ENCODE assay signal across 8 mouse cellular contexts in genomic region chr19:53902739-53903487, GRCm38 (mm10). TPM values are rescaled to one million over a fixed set of nuclear protein-coding genes. Genes with fewer than 3 reads are reported as not detected.
DNase-seq lines count a peak whose midpoint lies in the region; ATAC-seq and TF ChIP-seq lines count a peak whose summit lies in the region.

No protein-coding gene starts in this region.

- H3K4me3 ChIP-seq in G1E (ENCODE audit: low read depth, low read length): peak overlapping the region; percentile 98
- H3K4me3 ChIP-seq in forebrain, postnatal 0 days (ENCODE audit: low read depth, low read length): peak overlapping the region; percentile 94
- peak overlapping the region; percentile 98 for H3K4me3 ChIP-seq in lung, embryonic 16.5 days (ENCODE audit: low read length)

- peak overlapping the region; percentile 84 for H3K9ac ChIP-seq in forebrain, postnatal 0 days
- peak overlapping the region; percentile 95 for H3K9ac ChIP-seq in lung, embryonic 16.5 days (ENCODE audit: low read length)

- peaks cover 10% of the 10 kb centered on the region for H3K36me3 ChIP-seq in G1E (replicated peaks)
- H3K36me3 ChIP-seq in forebrain, postnatal 0 days (ENCODE audit: insufficient read depth): no peaks in the 10 kb centered on the region
- no peaks in the 10 kb centered on the region for H3K36me3 ChIP-seq in lung, embryonic 16.5 days (ENCODE audit: control insufficient read depth, insufficient read depth, low read length)

- DNase-seq in G1E (ENCODE audit: low spot score): peak; percentile 97
- peak; percentile 94 to 97 for DNase-seq in cerebellum, adult 18-20 months
- DNase-seq in forebrain, postnatal 0 days: peak; percentile 99
- peak; percentile 80 for DNase-seq in layer of hippocampus, adult 9-10 months (ENCODE audit: low spot score)
- DNase-seq in ovary, postnatal 10 days (ENCODE audit: low spot score): peak; percentile 87
- peak; percentile 95 to 97 for DNase-seq in thymus, postnatal 10 days (ENCODE audit: low spot score in 2 of 2)

- H3K27ac ChIP-seq in forebrain, postnatal 0 days (ENCODE audit: low read depth, low read length): peak overlapping the region; percentile 91
- peak overlapping the region; percentile 95 for H3K27ac ChIP-seq in lung, embryonic 16.5 days (ENCODE audit: low read length)

- peaks cover 53% of the 10 kb centered on the region for H3K4me1 ChIP-seq in G1E (ENCODE audit: insufficient read depth, low read depth, low read length)
- H3K4me1 ChIP-seq in forebrain, postnatal 0 days (ENCODE audit: insufficient read depth): peaks cover 15% of the 10 kb centered on the region
- H3K4me1 ChIP-seq in lung, embryonic 16.5 days (replicated peaks; ENCODE audit: control insufficient read depth, insufficient read depth, low read length): peaks cover 19% of the 10 kb centered on the region

- peak overlapping the region; percentile 81 for H3K4me2 ChIP-seq in forebrain, postnatal 0 days (ENCODE audit: low read depth)
- H3K4me2 ChIP-seq in lung, embryonic 16.5 days (ENCODE audit: low read depth, low read length): peak overlapping the region; percentile 77

- ATAC-seq in G1E (ENCODE audit: extremely low read depth, insufficient number of reproducible peaks, low FRiP score, poor library complexity, severe bottlenecking): peak; percentile 90
- ATAC-seq in forebrain, postnatal 0 days: peak; percentile 98
- peak; percentile 86 to 89 for ATAC-seq in hematopoietic stem cell, adult 5-6 weeks (replicated peaks in 1 of 2; ENCODE audit: insufficient read depth in 1 of 2, low FRiP score in 2 of 2, low TSS enrichment in 1 of 2, low read depth in 1 of 2, poor library complexity in 2 of 2, severe bottlenecking in 2 of 2)
- peak; percentile 98 for ATAC-seq in lung, embryonic 16.5 days (ENCODE audit: low read depth)

- H3K9me3 ChIP-seq in G1E (replicated peaks): no peaks in the 10 kb centered on the region
- no peaks in the 10 kb centered on the region for H3K9me3 ChIP-seq in forebrain, postnatal 0 days (ENCODE audit: low read length)
- no peaks in the 10 kb centered on the region for H3K9me3 ChIP-seq in lung, embryonic 16.5 days (ENCODE audit: control insufficient read depth, low read length)

- 1% methylated on average over 59 of the region's 61 CpGs for WGBS in forebrain, postnatal 0 days
- WGBS in lung, embryonic 16.5 days: under 1% methylated on average over 61 of the region's 61 CpGs

- no peaks in the 10 kb centered on the region for H3K27me3 ChIP-seq in G1E (ENCODE audit: insufficient read depth, low read length)
- no peaks in the 10 kb centered on the region for H3K27me3 ChIP-seq in forebrain, postnatal 0 days (ENCODE audit: insufficient read depth, low read length)
- H3K27me3 ChIP-seq in lung, embryonic 16.5 days (ENCODE audit: control insufficient read depth, insufficient read depth, low read depth, low read length): no peaks in the 10 kb centered on the region

- no peak for TF ChIP-seq CTCF in G1E (IDR thresholded peaks at IDR 0.05; ENCODE audit: low read depth, low read length)
- no peak for TF ChIP-seq CTCF in forebrain, postnatal 0 days (IDR thresholded peaks at IDR 0.05; ENCODE audit: low read depth)

RNA-seq across cellular contexts. Expression of gene Pdcd4, which starts 10.9 kb away (rescaled TPM):
- total RNA-seq in G1E (2014; fragmentation: Nextera tagmentation) (216 and 255 TPM in 2 replicates), G1E (2017) (176 and 270 TPM in 2 replicates)
- 71.6 and 93.3 TPM in 2 replicates for polyA plus RNA-seq in G1E (2012)
- 24.4 and 32.3 TPM in 2 replicates for total RNA-seq in forebrain, postnatal 0 days (2014; rRNA removed)
- 55.1 and 82.7 TPM in 2 replicates for polyA plus RNA-seq in forebrain, postnatal 0 days (2015; fragmentation: Nextera tagmentation; extraction: Ambion mirVana)
- 182 and 234 TPM in 2 replicates for total RNA-seq in hematopoietic stem cell, adult 5-6 weeks (2017)
- polyA plus RNA-seq in lung, embryonic 16.5 days (2015; fragmentation: Nextera tagmentation; extraction: Ambion mirVana): 99.3 and 112 TPM in 2 replicates

RNA-seq across cellular contexts. Expression of gene Shoc2, which starts 41.2 kb away (rescaled TPM):
- 127 and 130 TPM in 2 replicates for total RNA-seq in G1E (2014; fragmentation: Nextera tagmentation)
- 123 and 124 TPM in 2 replicates for total RNA-seq in G1E (2017)
- polyA plus RNA-seq in G1E (2012): 3.2 and 4.3 TPM in 2 replicates
- 83.3 and 101 TPM in 2 replicates for total RNA-seq in forebrain, postnatal 0 days (2014; rRNA removed)
- 38.6 and 49.6 TPM in 2 replicates for polyA plus RNA-seq in forebrain, postnatal 0 days (2015; fragmentation: Nextera tagmentation; extraction: Ambion mirVana)
- total RNA-seq in hematopoietic stem cell, adult 5-6 weeks (2017): 61.1 and 63.8 TPM in 2 replicates
- 45.8 and 49.5 TPM in 2 replicates for polyA plus RNA-seq in lung, embryonic 16.5 days (2015; fragmentation: Nextera tagmentation; extraction: Ambion mirVana)

RNA-seq across cellular contexts. Expression of gene Bbip1, which starts 41.5 kb away (rescaled TPM):
- 56.2 and 69.1 TPM in 2 replicates for total RNA-seq in G1E (2014; fragmentation: Nextera tagmentation)
- total RNA-seq in G1E (2017): 65.2 and 75.7 TPM in 2 replicates
- polyA plus RNA-seq in G1E (2012): 4.5 and 5.7 TPM in 2 replicates
- total RNA-seq in forebrain, postnatal 0 days (2014; rRNA removed): 138 and 189 TPM in 2 replicates
- 196 and 240 TPM in 2 replicates for polyA plus RNA-seq in forebrain, postnatal 0 days (2015; fragmentation: Nextera tagmentation; extraction: Ambion mirVana)
- total RNA-seq in hematopoietic stem cell, adult 5-6 weeks (2017): 43.6 and 47.7 TPM in 2 replicates
- 62.2 and 64.4 TPM in 2 replicates for polyA plus RNA-seq in lung, embryonic 16.5 days (2015; fragmentation: Nextera tagmentation; extraction: Ambion mirVana)

Comparison
In these comparisons a context has a peak if more than half of its experiments do, and no peak if none do; other contexts are left out.
1. Peak in every context shown above with its lines: DNase-seq, ATAC-seq, H3K4me3 ChIP-seq and H3K27ac ChIP-seq.